Mouse (Mus musculus): ENCODE data around the gene Fkbp4. TPM values are rescaled to one million over a fixed set of nuclear protein-coding genes. Genes with fewer than 3 reads are reported as not detected.

The Fkbp4 gene
- total and polyA plus RNA-seq, 2 experiments from 2014 or later = 164 to 253 TPM

DNA sequence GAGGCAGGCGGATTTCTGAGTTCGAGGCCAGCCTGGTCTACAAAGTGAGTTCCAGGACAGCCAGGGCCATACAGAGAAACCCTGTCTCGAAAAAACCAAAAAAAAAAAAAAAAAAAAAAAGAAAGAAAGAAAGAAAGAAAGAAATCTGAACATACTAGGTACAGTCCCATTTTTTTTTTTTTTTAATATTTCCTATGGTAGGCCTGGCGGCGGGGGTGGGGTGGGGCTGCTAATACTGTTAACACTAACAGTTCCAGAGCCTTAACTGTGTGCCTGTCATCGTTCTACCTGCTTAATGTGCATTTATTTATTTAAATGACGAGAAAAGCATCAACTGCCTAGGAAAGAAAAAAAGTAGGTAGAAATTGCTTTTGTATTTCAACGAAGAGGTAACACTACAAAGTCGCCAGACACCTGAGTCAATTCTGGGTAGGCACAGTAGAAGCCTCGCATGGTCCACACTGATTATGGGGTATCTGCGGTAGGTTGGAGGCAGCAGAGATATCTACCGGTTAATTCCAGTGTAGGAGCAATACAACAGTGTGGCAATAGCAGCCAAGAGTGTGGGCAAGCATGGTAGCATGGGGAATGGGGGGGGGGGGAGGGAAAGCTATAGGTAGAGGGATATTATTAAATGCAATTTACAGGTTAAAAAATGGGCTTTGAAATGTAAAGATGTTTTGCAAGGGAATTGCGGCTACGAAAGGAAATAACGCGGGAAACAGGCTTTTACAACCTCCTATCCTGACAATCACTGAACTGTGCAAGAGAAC, 14.8 kb downstream of the Fkbp4 start:
- peak overlapping the region; percentile 58 for H3K9ac ChIP-seq (replicated peaks; ENCODE audit: low read length, poor library complexity, severe bottlenecking)
- no peaks in the 10 kb centered on the region for H3K27me3 ChIP-seq (ENCODE audit: insufficient read depth, low read length)
- WGBS = 41% methylated on average over 15 of the region's 16 CpGs
- peak overlapping the region; percentile 71 for H3K4me2 ChIP-seq (ENCODE audit: low read depth, low read length, poor library complexity, severe bottlenecking)
- H3K36me3 ChIP-seq (ENCODE audit: insufficient read depth, low read length) = peaks cover 5% of the 10 kb centered on the region; the same call in 1 of the 2 replicates
- H3K4me3 ChIP-seq (ENCODE audit: low read depth, low read length) = peak overlapping the region; percentile 43
- no peaks in the 10 kb centered on the region for H3K9me3 ChIP-seq (ENCODE audit: low read length)
- ATAC-seq (ENCODE audit: low FRiP score) (peak; percentile 43; the same call in 1 of the 2 replicates), DNase-seq (ENCODE audit: low spot score) (no peak)
- no peaks in the 10 kb centered on the region for H3K4me1 ChIP-seq (ENCODE audit: insufficient read depth, low read length)
- peak overlapping the region; percentile 97 for H3K27ac ChIP-seq (ENCODE audit: low read depth, low read length)
- no peak for TF ChIP-seq CTCF (IDR thresholded peaks at IDR 0.05)

GRCm38 (mm10) chr6:128421480-128421879, 17.0 kb downstream of the Fkbp4 start:
- DNase-seq (ENCODE audit: low spot score) (no peak), ATAC-seq (ENCODE audit: low FRiP score) (no peak)
- no peak overlapping the region for H3K9ac ChIP-seq (replicated peaks; ENCODE audit: low read length, poor library complexity, severe bottlenecking)
- H3K9me3 ChIP-seq (ENCODE audit: low read length) = no peaks in the 10 kb centered on the region
- no peak overlapping the region for H3K4me3 ChIP-seq (ENCODE audit: low read depth, low read length)
- no peak overlapping the region for H3K27ac ChIP-seq (ENCODE audit: low read depth, low read length)
- H3K4me1 ChIP-seq (ENCODE audit: insufficient read depth, low read length) = no peaks in the 10 kb centered on the region
- no peaks in the 10 kb centered on the region for H3K27me3 ChIP-seq (ENCODE audit: insufficient read depth, low read length)
- no peak overlapping the region for H3K4me2 ChIP-seq (ENCODE audit: low read depth, low read length, poor library complexity, severe bottlenecking)
- no peak for TF ChIP-seq CTCF (IDR thresholded peaks at IDR 0.05)
- WGBS = 89% methylated on average over 3 of the region's 3 CpGs
- H3K36me3 ChIP-seq (ENCODE audit: insufficient read depth, low read length) = no peaks in the 10 kb centered on the region; the same call in 1 of the 2 replicates

- DNase-seq (ENCODE audit: low spot score) (no peak), ATAC-seq (ENCODE audit: low FRiP score) (no peak)
- Histone ChIP-seq H3K4me1 (ENCODE audit: insufficient read depth, low read length) (no peaks in the 10 kb centered on the region), H3K27me3 (ENCODE audit: insufficient read depth, low read length) (no peaks in the 10 kb centered on the region), H3K27ac (ENCODE audit: low read depth, low read length) (no peak overlapping the region), H3K4me3 (ENCODE audit: low read depth, low read length) (no peak overlapping the region), H3K4me2 (ENCODE audit: low read depth, low read length, poor library complexity, severe bottlenecking) (no peak overlapping the region), H3K9me3 (ENCODE audit: low read length) (no peaks in the 10 kb centered on the region), H3K36me3 (ENCODE audit: insufficient read depth, low read length) (no peaks in the 10 kb centered on the region; the same call in 1 of the 2 replicates), H3K9ac (replicated peaks; ENCODE audit: low read length, poor library complexity, severe bottlenecking) (no peak overlapping the region)
- no peak for TF ChIP-seq CTCF (IDR thresholded peaks at IDR 0.05)
- 86% methylated on average over 2 of the region's 2 CpGs for WGBS
Observed at GRCm38 (mm10) chr6:128421036-128421435, 17.4 kb downstream of the Fkbp4 start.

- Histone ChIP-seq H3K4me2 (ENCODE audit: low read depth, low read length, poor library complexity, severe bottlenecking) (no peak overlapping the region), H3K27me3 (ENCODE audit: insufficient read depth, low read length) (no peaks in the 10 kb centered on the region), H3K4me1 (ENCODE audit: insufficient read depth, low read length) (no peaks in the 10 kb centered on the region), H3K9me3 (ENCODE audit: low read length) (no peaks in the 10 kb centered on the region), H3K9ac (replicated peaks; ENCODE audit: low read length, poor library complexity, severe bottlenecking) (no peak overlapping the region), H3K4me3 (ENCODE audit: low read depth, low read length) (no peak overlapping the region), H3K36me3 (ENCODE audit: insufficient read depth, low read length) (no peaks in the 10 kb centered on the region; the same call in 1 of the 2 replicates), H3K27ac (ENCODE audit: low read depth, low read length) (no peak overlapping the region)
- 94% methylated on average over 1 of the region's 1 CpGs for WGBS
- TF ChIP-seq CTCF (IDR thresholded peaks at IDR 0.05) = no peak
- ATAC-seq (ENCODE audit: low FRiP score) = no peak
- DNase-seq (ENCODE audit: low spot score) = no peak
Observed at GRCm38 (mm10) chr6:128418076-128418475, 20.4 kb downstream of the Fkbp4 start.

- WGBS = 93% methylated on average over 5 of the region's 5 CpGs
- H3K9me3 ChIP-seq (ENCODE audit: low read length) = no peaks in the 10 kb centered on the region
- no peak overlapping the region for H3K27ac ChIP-seq (ENCODE audit: low read depth, low read length)
- no peak overlapping the region for H3K4me2 ChIP-seq (ENCODE audit: low read depth, low read length, poor library complexity, severe bottlenecking)
- H3K9ac ChIP-seq (replicated peaks; ENCODE audit: low read length, poor library complexity, severe bottlenecking) = no peak overlapping the region
- DNase-seq (ENCODE audit: low spot score) (no peak), ATAC-seq (ENCODE audit: low FRiP score) (no peak)
- peaks cover 15% of the 10 kb centered on the region for H3K36me3 ChIP-seq (ENCODE audit: insufficient read depth, low read length)
- TF ChIP-seq CTCF (IDR thresholded peaks at IDR 0.05) = no peak
- H3K27me3 ChIP-seq (ENCODE audit: insufficient read depth, low read length) = no peaks in the 10 kb centered on the region
- no peak overlapping the region for H3K4me3 ChIP-seq (ENCODE audit: low read depth, low read length)
- H3K4me1 ChIP-seq (ENCODE audit: insufficient read depth, low read length) = no peaks in the 10 kb centered on the region
Observed at GRCm38 (mm10) chr6:128416169-128416568, 22.3 kb downstream of the Fkbp4 start.

- Histone ChIP-seq H3K4me3 (ENCODE audit: low read depth, low read length) (no peak overlapping the region), H3K9me3 (ENCODE audit: low read length) (no peaks in the 10 kb centered on the region), H3K9ac (replicated peaks; ENCODE audit: low read length, poor library complexity, severe bottlenecking) (no peak overlapping the region), H3K36me3 (ENCODE audit: insufficient read depth, low read length) (peaks cover 44% of the 10 kb centered on the region), H3K4me2 (ENCODE audit: low read depth, low read length, poor library complexity, severe bottlenecking) (no peak overlapping the region), H3K27me3 (ENCODE audit: insufficient read depth, low read length) (no peaks in the 10 kb centered on the region), H3K4me1 (ENCODE audit: insufficient read depth, low read length) (no peaks in the 10 kb centered on the region), H3K27ac (ENCODE audit: low read depth, low read length) (no peak overlapping the region)
- DNase-seq (ENCODE audit: low spot score) (peak; percentile 78), ATAC-seq (ENCODE audit: low FRiP score) (peak; percentile 48)
- TF ChIP-seq CTCF (IDR thresholded peaks at IDR 0.05) = peak; percentile 97
- 17% methylated on average over 3 of the region's 3 CpGs for WGBS
Observed at GRCm38 (mm10) chr6:128411115-128411514, 27.4 kb downstream of the Fkbp4 start.

Data from midbrain, postnatal 0 days (tissue).